Mouse (Mus musculus) layer of hippocampus, adult 18-20 months (tissue): Measurements from ENCODE around the gene Fbxw2. TPM values are rescaled to one million over a fixed set of nuclear protein-coding genes. Genes with fewer than 3 reads are reported as not detected.
"Not testable (repeated sequence)": the region's sequence is repeated elsewhere in the genome, so short reads cannot be mapped to it uniquely, and the experiment has no call there.

Experiments used
- DNase-seq, 2 experiments: peaks; one replicate each; pipeline ENCODE4 v3.0.0; 2022; ENCODE audit warnings: low spot score in 2 of 2
- total RNA-seq, 2 experiments: library from RNA; stranded (reverse); gene quantifications; 2 replicates each; pipeline ENCODE4 v1.2.3; 2021

The Fbxw2 gene
- total RNA-seq, 2 experiments from 2014 or later, result 76.8 to 80.0 TPM

DNA sequence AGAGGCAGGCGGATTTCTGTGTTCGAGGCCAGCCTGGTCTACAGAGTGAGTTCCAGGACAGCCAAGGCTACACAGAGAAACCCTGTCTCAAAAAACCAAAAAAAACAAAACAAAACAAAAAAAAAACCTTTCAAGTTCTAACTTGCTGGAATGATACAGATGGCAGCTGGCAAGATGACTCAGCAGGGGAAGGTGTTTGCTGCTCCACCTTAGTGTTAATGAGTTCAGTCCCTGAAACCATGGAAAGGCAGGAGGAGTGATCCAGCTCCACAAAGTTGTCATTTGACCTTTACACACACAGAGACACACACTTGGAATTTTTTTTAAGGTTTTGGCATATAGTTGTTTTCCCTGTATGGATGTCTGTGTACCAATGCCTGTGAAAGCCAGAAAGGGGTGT lies 10.2 kb downstream of the Fbxw2 start:
- not testable (repeated sequence) for DNase-seq

DNA sequence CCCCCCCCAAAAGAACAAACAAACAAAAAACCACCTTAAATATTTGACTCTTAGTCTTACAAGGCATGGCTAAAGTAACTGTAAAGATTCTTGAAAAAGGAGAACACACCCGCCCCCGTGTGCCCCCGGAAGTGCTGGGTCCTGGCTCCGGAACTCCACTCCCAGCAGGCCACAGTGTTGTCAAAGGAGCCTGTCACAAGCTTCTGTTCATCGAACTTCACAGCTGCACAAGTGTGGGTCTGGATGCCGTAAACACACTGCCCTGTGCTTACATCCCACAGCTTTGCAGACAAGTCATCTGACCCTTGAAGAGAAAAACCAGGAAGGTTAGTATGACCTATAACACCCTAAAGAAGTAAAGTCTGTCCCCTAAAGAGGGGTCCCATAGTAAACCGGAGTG lies 13.4 kb downstream of the Fbxw2 start:
- DNase-seq, result no peak

DNA sequence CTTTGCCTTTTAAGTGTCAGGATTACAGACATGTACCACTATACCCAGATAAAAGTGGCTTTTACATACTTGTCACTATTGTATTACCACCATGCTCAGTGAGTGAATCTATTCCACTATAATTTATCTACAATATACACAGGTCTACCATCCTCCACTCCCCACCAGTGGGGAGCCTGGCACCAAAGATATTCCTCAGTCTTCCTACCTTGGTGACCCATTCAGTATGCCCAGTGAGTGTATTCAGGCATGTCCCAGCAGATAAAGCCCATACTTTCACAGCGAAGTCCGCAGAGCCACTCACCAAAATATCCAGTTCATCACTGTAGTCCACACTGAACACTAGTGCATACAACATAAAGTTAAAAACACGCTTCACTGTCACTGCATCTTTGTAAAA lies 15.3 kb downstream of the Fbxw2 start:
- DNase-seq, result no peak

DNA sequence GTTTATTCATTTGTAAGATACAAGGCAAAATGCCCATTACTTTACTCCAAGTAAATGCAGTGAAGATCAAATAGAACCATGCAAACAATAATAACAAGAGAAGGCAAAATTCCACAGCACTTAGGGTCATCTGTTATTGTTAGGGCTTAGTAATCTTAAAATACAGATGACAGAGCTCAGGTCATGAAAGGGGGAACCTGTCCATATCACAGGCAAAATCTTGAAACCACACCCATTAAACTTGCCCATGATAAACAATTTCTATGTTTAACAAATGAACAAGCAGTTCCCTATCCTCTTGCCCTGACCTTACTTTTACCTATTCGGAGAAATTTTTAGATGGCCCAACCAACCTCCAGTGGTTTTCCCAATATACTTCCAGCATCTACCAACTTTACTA lies 16.5 kb downstream of the Fbxw2 start:
- no peak for DNase-seq

DNA sequence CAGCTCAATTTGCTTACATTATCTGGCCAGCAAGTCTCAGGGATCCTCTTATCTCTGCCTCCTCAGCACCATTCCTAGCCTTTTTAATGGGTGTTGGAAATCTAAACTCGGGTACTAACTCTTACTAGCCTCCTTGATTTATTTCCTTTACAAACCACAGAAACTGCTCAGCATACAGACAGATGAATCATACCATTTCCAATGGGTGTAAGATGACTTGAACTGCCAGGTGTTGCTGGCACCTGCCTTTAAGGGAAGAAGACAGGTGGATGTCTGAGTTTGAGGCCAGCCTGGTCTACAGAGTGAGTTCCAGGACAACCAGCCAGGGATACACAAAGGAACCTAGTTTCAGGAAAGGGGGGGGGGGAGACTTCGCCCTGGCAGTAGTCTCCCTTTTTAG lies 18.1 kb downstream of the Fbxw2 start:
- DNase-seq, result no peak

DNA sequence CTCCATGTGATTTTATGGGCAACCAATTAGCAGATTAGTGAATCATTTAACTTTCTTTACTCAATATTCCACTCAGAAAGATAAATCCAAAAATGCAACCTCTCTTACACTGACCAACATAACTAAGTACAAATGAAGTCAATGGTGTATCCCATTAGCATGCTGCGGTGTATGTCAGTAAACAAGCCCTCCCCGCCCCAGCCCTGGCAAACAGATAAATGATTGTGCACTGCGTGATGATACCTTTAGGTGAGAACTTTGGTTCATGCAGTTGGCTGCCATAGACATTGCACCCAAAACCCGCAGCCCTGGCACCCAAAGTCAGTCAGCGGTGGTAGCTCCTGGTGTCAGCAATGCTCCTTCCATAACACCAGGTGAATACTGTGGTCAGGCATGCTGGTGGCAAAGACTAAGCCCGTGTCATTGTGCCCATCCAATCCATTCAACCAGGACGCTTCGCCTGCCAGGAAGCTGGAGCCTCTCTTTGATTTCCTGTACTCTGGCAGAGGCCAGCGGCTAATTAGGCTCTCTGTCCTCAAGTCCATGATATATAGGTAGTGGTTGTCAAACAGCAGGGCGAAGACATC lies 20.7 kb downstream of the Fbxw2 start:
- DNase-seq, result no peak

DNA sequence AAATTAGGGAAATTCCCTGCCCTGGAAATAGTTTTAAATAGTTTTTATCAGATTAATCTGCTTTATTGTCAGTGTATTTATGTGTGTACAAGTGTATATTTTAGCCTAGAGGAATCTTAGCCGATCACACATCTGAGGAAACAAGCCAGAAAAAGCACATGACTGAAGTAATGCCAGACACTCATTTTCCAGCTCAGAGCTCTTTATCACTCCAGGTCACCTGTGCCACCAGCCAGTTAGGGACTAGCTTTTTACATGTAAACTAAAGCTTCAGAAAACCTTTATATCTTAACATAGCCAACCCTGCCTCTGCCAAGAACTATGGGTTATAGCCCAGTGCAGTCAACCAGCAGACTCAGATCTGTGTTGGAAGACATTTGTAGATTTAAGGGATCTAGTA lies 21.3 kb downstream of the Fbxw2 start:
- no peak for DNase-seq

DNA sequence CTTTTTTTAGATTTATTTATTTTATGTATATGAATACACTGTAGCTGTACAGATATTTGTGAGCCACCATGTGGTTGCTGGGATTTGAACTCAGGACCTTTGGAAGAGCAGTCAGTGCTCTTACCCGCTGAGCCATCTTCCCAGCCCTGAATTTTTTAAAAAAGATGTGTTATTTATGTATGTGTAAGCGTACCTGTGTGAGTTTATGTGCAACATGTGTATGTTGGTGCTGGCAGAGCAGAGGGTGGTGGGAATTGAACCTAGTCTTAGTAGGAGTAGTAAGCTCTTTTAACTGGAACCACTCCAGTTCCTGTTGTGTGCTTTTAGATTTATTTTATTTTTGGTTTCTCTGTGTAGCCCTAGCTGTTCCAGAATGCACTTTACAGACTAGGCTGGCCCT lies 21.9 kb downstream of the Fbxw2 start:
- no peak for DNase-seq

DNA sequence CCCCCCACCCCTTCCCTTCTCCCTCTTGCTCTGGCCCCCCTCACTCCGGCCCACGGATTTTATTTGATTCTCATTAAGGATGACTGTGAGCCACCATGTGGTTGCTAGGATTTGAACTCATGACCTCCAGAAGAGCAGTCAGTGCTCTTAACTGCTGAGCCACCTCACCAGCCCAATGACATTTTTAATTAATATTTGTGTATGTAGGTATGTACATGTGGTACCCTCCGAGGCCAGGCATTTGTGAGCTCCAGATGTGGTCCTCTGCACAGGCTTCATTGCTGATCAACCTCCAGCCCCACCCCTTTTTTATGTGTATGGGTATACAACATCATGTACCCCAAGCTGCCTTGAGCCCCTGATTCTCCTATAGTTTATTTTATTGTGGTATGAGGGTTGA lies 22.4 kb downstream of the Fbxw2 start:
- no peak for DNase-seq

DNA sequence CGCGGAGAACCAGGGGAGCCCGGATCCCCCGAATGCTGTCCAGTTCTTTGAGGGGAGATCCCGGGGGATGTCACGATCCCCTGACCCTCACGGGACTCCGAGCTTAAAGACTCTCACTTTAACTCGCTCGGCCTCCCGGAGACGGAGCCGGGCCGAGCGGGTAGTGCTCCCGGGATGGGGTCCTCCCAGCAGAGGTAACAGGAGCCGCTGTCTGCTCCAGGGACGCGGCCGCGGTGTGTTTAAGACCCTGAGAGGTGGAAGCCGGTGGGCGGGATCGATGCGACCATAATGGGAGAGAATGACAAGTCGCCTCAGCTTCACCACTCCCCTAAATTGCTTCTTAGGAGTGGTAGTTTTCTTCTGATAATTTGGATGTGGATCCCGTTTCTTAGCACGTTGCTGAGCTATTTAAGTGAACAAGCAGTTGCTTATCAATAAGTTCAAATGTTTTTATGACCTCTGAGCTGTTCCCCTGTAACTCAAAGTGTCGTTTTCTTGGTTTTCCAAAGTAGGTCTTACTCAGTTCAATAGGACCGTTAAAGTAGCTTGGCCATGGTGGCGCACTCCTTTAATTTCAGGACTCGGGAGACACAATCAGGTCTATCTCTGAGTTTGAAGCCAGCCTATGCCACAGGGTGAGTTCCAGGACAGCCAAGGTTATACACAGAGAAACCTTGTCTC lies 23.4 kb downstream of the Fbxw2 start:
- DNase-seq, result peak in 1 of 2 experiments; percentile 38

DNA sequence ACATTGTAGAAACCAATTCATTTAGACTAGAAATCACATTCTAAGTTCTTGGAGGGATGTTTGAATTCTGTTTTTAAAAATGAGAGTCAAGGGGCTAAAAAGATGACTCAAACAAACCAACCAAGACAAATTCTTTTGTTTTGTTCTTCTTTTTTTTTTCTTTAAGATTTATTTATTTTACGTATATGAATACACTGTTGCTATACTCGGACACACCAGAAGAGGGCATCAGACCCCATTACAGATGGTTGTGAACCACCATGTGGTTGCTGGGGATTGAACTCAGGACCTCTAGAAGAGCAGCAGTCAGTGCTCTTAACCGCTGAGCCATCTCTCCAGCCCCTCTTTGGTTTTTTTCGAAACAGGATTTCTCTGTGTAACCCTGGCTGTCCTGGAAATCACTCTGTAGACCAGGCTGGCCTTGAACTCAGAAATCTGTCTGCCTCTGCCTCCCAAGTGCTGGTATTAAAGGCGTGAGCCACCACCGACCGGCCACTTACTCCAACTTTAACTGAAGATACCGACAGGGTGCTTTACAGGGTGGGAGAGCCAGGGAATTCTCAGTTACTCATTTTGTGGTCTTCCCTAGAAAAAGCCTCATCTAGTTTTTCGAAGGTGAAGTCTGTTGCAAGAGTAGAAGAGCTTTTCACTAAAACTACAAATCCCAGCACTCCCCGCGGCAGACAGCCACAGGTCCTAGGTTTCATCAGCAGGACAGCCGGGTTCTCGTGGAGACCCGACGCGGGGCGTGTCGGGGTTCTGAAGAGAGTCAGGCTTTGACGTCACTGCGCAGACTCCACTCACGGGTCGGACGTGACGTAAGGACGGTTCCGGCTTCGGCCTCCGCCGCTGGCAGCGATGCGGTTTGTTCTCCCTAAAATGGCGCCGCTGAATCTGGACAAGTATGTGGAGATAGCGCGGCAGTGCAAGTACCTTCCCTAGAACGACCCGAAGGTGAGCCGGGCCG lies 24.3 kb downstream of the Fbxw2 start:
- DNase-seq, result peak; percentile 96 to 99

DNA sequence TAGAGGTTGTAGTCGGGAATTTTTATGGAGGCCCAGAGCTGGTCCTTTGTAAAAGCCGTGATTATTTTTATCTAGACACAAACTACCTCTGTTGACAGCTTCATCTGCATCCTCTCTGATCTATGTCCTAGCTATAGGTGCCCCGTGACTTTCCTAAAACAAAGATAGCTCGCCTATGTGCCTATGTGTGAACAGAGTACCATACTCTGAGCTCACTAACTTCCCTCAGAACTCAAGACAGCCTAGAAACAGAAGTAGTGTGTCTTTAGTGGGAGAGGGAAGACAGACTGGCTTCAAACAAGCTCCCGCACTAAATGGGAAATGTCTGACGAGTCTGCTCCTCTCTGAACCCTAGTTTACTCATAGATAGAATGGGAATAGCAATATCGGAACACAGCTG lies 25.7 kb downstream of the Fbxw2 start:
- DNase-seq, result no peak

DNA sequence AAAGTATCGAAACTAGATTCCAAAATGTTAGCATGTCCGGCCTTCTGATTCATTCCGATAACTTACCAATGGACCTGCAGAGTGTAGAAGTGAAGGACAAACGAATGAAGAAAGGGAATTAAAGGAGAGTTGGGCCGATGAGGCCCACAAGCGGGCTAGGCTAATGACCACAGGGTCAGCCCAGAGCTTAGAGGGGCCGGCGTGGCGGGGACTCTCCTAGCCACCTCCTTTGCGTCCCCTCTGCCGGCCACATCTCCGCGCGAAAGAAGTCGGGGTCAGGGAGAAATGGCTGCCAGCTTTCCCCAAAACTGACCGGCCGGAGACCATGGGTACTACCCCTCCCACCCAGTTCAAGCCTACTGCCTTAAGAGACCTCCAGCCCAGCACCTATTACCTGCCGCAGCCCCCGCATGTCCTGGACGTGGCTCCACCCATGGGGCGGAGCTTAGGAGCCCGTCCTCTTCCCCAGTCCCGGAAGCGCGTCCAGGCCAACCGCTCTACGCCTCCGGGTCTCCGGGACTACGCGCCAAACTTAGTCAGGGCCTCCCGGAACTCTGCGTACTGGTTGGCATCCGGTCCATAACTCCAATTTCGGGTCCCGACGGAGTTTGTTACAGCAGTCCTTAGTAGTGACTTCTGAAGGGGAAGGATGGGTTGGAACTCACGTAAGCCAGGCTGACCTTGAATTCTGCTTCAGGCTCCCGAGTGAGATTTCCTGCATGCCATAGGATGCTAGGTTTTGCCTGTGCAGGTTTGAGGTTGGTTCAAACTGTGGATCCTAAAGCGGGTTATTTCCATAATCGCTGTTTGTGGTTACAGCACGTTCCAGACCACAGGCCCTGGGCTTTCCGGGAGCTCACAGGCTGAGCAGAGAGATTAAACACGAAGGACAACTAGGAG lies 26.5 kb downstream of the Fbxw2 start, which contains the start of gene Rabepk:
TSS of gene Rabepk (minus strand) at position 556 of the 900 bp plus-strand sequence.
- DNase-seq, result peak; percentile 63 to 76

DNA sequence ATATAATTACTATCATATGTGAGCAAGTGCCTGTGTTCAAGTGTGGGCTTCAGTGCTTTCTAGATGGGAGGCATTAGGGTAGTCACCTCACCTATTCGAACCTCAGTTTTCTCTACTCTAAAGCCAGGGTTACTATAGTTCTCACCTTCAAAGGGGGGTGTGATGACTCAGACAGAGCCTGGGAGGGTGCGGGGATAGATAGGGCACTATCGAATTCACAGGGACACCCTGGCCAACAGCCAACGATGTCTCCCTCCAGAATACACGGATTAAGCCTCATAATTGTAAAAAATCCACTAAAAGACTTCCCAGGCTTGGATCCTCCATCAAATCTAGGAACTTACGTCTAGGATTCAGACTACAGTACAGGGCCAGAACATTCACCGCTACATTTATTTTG lies 30.7 kb downstream of the Fbxw2 start:
- no peak for DNase-seq

DNA sequence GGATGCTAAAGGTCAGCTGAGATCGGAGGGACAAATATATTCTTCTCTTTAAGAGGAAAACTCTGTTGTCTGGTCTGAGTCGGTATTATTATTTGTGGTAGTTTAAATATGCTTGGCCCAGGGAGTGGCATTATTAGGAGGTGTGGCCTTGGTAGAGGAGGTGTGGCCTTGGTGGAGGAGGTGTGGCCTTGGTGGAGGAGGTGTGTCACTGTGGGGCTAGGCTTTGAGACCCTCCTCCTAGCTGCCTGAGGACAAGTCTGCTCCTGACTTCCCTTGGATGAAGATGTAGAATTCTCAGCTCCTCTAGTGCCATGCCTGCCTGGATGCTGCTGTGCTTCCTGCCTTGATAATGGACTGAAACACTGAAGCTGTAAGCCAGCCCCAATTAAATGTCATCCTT lies 31.6 kb downstream of the Fbxw2 start:
- DNase-seq, result no peak

DNA sequence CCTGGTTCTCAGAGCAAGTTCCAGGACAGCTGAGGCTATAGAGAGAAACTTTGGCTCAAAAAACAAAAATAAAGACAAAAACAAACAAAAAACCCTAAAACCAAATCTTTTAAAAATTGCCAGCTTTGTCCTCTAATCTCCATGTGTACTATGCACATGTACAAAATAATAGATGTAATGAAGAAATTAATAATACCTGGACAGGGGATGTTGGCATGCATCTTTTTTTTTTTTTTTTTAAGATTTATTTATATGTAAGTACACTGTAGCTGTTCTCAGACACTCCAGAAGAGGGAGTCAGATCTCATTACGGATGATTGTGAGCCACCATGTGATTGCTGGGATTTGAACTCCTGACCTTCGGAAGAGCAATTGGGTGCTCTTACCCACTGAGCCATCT lies 33.6 kb downstream of the Fbxw2 start:
- not testable (repeated sequence) for DNase-seq

DNA sequence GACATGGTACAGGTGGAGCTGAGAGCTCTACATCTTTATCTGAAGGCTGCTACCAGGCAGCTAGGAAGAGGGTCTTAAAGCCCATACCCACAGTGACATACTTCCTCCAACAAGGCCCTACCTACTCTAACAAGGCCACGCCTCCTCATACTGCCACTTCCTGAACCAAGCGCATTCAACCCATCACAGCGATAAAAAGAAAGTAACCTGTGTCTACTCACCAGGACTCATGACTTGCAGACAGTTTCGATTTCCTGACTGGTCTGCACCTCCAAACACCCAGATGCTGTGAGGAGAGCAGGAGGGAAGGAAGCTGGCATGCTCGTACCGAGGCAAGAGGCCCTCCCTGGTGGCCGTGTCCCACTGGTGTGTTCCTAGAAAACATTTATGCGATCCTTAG lies 35.8 kb downstream of the Fbxw2 start:
- no peak for DNase-seq

DNA sequence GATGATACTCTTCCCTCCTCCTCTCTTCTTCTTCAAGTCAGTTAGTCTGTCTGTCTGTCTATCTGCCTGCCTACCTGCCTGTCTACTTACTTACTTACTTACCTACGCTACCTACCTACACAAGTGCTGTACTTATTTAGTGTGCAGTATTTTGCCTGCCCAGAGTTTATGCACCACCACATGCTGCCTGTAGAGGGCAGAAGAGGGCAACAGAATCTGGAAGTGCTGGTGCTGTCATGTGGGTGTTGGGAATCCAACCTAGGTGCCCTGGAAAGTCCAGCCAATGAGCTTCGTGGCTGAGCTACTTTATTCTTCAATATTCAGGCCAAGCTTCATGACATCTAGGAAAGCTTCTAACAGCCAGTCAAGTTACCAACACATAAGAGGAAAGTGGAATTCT lies 42.0 kb downstream of the Fbxw2 start:
- DNase-seq, result peak in 1 of 2 experiments; percentile 56

DNA sequence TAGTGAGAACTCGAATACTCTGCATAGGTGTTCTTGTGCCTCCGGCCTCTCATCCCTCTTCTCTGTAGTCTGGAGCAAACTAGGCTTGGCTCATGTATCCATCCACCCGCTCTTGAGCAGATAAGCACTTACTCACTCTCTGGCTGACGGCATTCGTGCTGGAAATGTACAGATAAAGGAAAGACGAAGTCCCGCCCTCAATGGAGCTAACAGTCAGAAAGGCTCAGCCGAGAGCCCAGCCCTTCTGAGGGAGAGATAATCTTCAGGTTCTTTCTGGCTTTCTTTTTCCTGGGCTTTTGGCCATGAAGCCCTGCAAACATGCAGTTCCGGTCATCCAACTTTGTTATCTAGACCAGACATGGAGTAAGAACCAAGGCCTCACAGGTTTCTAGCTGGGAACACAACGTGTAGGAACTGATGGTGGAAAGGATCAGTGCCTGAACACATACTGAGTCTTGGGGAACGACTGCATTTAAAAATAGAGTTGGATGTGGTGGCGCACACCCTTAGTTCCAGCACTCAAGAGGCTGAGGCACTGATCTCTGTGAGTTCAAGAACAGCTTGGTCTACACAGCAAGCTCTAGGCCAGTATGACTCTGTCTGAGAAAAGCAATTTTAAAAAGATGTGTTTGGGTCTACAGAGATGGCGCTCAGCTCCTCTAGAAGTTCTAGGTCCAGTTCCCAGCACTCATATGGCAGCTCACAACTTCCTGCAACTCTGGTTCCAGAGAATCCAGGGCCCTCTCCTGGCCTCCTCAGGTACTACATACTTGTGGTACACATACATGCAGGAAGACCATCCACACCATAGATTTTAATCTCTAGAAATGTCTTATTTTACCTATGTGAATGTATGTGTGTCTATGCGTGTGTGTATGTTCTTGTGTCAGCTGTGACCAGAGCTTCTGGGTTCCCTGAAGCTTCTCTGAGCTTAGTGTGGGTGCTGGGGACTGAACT lies 42.8 kb downstream of the Fbxw2 start:
- DNase-seq, result no peak
